In the genomic region with DNA sequence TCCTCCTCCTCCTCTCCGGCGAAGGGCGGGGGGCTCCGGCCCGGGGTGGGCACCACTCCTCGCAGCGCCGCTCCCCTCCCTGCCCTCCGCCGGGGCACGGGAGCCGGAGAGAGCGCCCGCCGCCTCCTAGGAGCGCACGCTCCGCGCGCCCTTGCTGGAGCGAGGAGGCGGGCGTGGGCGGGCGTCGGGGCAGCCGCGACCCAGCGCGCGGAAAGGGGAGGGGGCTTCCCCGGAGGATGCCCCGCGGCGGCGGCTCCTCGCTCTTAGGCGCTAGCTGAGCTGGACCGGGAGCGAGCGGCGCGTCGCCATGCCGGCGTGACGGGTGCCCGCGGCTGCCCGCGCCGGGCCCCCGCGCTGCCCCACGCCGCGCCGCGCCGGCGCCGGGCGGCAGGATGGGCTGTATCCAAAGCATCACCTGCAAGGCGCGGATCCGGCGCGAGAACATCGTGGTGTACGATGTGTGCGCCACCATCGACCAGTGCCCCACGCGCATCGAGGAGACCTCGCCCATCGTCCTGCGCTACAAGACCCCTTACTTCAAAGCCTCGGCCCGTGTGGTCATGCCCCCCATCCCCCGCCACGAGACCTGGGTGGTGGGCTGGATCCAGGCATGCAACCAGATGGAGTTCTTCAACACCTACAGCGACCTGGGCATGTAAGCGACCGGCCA, we compare ENCODE assay signal across 8 mouse cellular contexts. TPM values are rescaled to one million over a fixed set of nuclear protein-coding genes. Genes with fewer than 3 reads are reported as not detected.
DNase-seq lines count a peak whose midpoint lies in the region; ATAC-seq lines count a peak whose summit lies in the region.

A gene (plus strand): TSS at position 244 of the 670 bp plus-strand sequence.

- ATAC-seq in forebrain, embryonic 14.5 days: peak; percentile 74
- ATAC-seq in intestine, embryonic 14.5 days (replicated peaks; ENCODE audit: low FRiP score, low TSS enrichment, low read depth): peak; percentile 37; the same call in 1 of the 2 replicates
- ATAC-seq in limb, embryonic 13.5 days (ENCODE audit: low FRiP score, low read depth): peak; percentile 37
- peak; percentile 79 for ATAC-seq in neural tube, embryonic 13.5 days (ENCODE audit: low read depth)

- H3K4me3 ChIP-seq in forebrain, embryonic 14.5 days (ENCODE audit: low read depth, low read length): peak within 1 kb of the TSS; percentile 73
- H3K4me3 ChIP-seq in intestine, embryonic 14.5 days (ENCODE audit: low read depth, low read length): peak within 1 kb of the TSS; percentile 63
- peak within 1 kb of the TSS; percentile 79 for H3K4me3 ChIP-seq in limb, embryonic 13.5 days
- peak within 1 kb of the TSS; percentile 83 for H3K4me3 ChIP-seq in neural tube, embryonic 13.5 days

- DNase-seq in gastrocnemius, postnatal 10 days: peak; percentile 49
- DNase-seq in gastrocnemius, postnatal 36 days: no peak
- peak; percentile 61 for DNase-seq in brain, adult 2 months (ENCODE audit: low read depth, low spot score)
- DNase-seq in forebrain, embryonic 14.5 days (ENCODE audit: low spot score): peak; percentile 61
- DNase-seq in intestine, embryonic 14.5 days (ENCODE audit: low spot score): peak; percentile 54
- DNase-seq in thymus, postnatal 4 days: peak; percentile 46

- peak within 1 kb of the TSS; percentile 93 for H3K27ac ChIP-seq in forebrain, embryonic 14.5 days (ENCODE audit: low read depth, low read length)
- no peak within 1 kb of the TSS for H3K27ac ChIP-seq in intestine, embryonic 14.5 days (ENCODE audit: low read depth)
- H3K27ac ChIP-seq in limb, embryonic 13.5 days: no peak within 1 kb of the TSS; the same call in 1 of the 2 replicates
- peak within 1 kb of the TSS; percentile 98 for H3K27ac ChIP-seq in neural tube, embryonic 13.5 days (replicated peaks)

- H3K4me1 ChIP-seq in forebrain, embryonic 14.5 days (ENCODE audit: control insufficient read depth, insufficient read depth, low read length): peaks cover 2% of the 10 kb centered on the region; the same call in 1 of the 2 replicates
- H3K4me1 ChIP-seq in intestine, embryonic 14.5 days (replicated peaks; ENCODE audit: control insufficient read depth, insufficient read depth, low read length): peaks cover 6% of the 10 kb centered on the region; the same call in 1 of the 2 replicates
- H3K4me1 ChIP-seq in limb, embryonic 13.5 days: peaks cover 11% of the 10 kb centered on the region
- peaks cover 52% of the 10 kb centered on the region for H3K4me1 ChIP-seq in neural tube, embryonic 13.5 days (replicated peaks)

- H3K36me3 ChIP-seq in forebrain, embryonic 14.5 days (ENCODE audit: control insufficient read depth, insufficient read depth, low read length): no peaks in the 10 kb centered on the region
- H3K36me3 ChIP-seq in intestine, embryonic 14.5 days (ENCODE audit: control insufficient read depth, insufficient read depth, low read length): no peaks in the 10 kb centered on the region
- H3K36me3 ChIP-seq in limb, embryonic 13.5 days: no peaks in the 10 kb centered on the region
- no peaks in the 10 kb centered on the region for H3K36me3 ChIP-seq in neural tube, embryonic 13.5 days

- intact Hi-C loops in gastrocnemius, postnatal 36 days (cut with DNase I): no loop called here

- no peaks in the 10 kb centered on the region for H3K27me3 ChIP-seq in forebrain, embryonic 14.5 days (replicated peaks; ENCODE audit: control insufficient read depth, insufficient read depth, low read length)
- peaks cover 24% of the 10 kb centered on the region for H3K27me3 ChIP-seq in intestine, embryonic 14.5 days (replicated peaks; ENCODE audit: control insufficient read depth, insufficient read depth, low read length)
- H3K27me3 ChIP-seq in limb, embryonic 13.5 days: peaks cover 44% of the 10 kb centered on the region
- no peaks in the 10 kb centered on the region for H3K27me3 ChIP-seq in neural tube, embryonic 13.5 days

- no peaks in the 10 kb centered on the region for H3K9me3 ChIP-seq in forebrain, embryonic 14.5 days (replicated peaks; ENCODE audit: control insufficient read depth, low read length)
- H3K9me3 ChIP-seq in intestine, embryonic 14.5 days (ENCODE audit: control insufficient read depth, low read length): no peaks in the 10 kb centered on the region
- H3K9me3 ChIP-seq in limb, embryonic 13.5 days: no peaks in the 10 kb centered on the region
- H3K9me3 ChIP-seq in neural tube, embryonic 13.5 days: no peaks in the 10 kb centered on the region

- H3K4me2 ChIP-seq in forebrain, embryonic 14.5 days (ENCODE audit: low read length): peak within 1 kb of the TSS; percentile 83
- peak within 1 kb of the TSS; percentile 95 for H3K4me2 ChIP-seq in intestine, embryonic 14.5 days (ENCODE audit: low read length)
- peak within 1 kb of the TSS; percentile 95 for H3K4me2 ChIP-seq in limb, embryonic 13.5 days (replicated peaks)
- H3K4me2 ChIP-seq in neural tube, embryonic 13.5 days: peak within 1 kb of the TSS; percentile 89

- H3K9ac ChIP-seq in forebrain, embryonic 14.5 days (ENCODE audit: low read length): peak within 1 kb of the TSS; percentile 88
- H3K9ac ChIP-seq in intestine, embryonic 14.5 days (ENCODE audit: low read length): peak within 1 kb of the TSS; percentile 64
- peak within 1 kb of the TSS; percentile 76 for H3K9ac ChIP-seq in limb, embryonic 13.5 days
- H3K9ac ChIP-seq in neural tube, embryonic 13.5 days: peak within 1 kb of the TSS; percentile 93

- WGBS in forebrain, embryonic 14.5 days: under 1% methylated on average over 48 of the region's 85 CpGs
- WGBS in intestine, embryonic 14.5 days: 1% methylated on average over 68 of the region's 85 CpGs
- under 1% methylated on average over 61 of the region's 85 CpGs for whole genome bisulfite sequencing in limb, embryonic 13.5 days
- under 1% methylated on average over 58 of the region's 85 CpGs for WGBS in neural tube, embryonic 13.5 days

RNA-seq across cellular contexts. Expression of the gene that starts here (rescaled TPM):
- total RNA-seq in gastrocnemius, postnatal 10 days (2021): 1 to 10 TPM; 1.8 to 3.8 TPM
- 1 to 10 TPM; 1.4 to 3.0 TPM for total RNA-seq in gastrocnemius, postnatal 36 days (2021)
- 5.9 and 7.0 TPM in 2 replicates for polyA plus RNA-seq in forebrain, embryonic 14.5 days (2014; fragmentation: Nextera tagmentation; extraction: Ambion mirVana)
- polyA plus RNA-seq in intestine, embryonic 14.5 days (2014; fragmentation: Nextera tagmentation; extraction: Ambion mirVana): 1.9 and 2.0 TPM in 2 replicates
- polyA plus RNA-seq in limb, embryonic 13.5 days (2015; fragmentation: Nextera tagmentation; extraction: Ambion mirVana): 0.31 and 0.51 TPM in 2 replicates
- 10.9 and 13.9 TPM in 2 replicates for polyA plus RNA-seq in neural tube, embryonic 13.5 days (2015; fragmentation: Nextera tagmentation; extraction: Ambion mirVana)

Comparison
In these comparisons a context has a peak if more than half of its experiments do, and no peak if none do; other contexts are left out.
1. DNase-seq: peak in gastrocnemius, postnatal 10 days (single experiment), brain, adult 2 months (single experiment), forebrain, embryonic 14.5 days (single experiment), intestine, embryonic 14.5 days (single experiment) and thymus, postnatal 4 days (single experiment); none in gastrocnemius, postnatal 36 days (0 of 2).
2. Peak in ATAC-seq, H3K4me3 ChIP-seq, H3K9ac ChIP-seq and H3K4me2 ChIP-seq in limb, embryonic 13.5 days; RNA of the gene not detected or under 1 TPM.
3. H3K27ac ChIP-seq: peak in forebrain, embryonic 14.5 days (single experiment) and neural tube, embryonic 13.5 days (single experiment); none in intestine, embryonic 14.5 days (single experiment) and limb, embryonic 13.5 days (single experiment).
4. Peak in every context shown above with its lines, with median percentiles within 50 percentile points of each other: ATAC-seq, H3K4me2 ChIP-seq, H3K4me3 ChIP-seq and H3K9ac ChIP-seq.